Mouse (Mus musculus): Measurements from ENCODE around the gene Ppp1r13b. TPM values are rescaled to one million over a fixed set of nuclear protein-coding genes. Genes with fewer than 3 reads are reported as not detected.

Gene Ppp1r13b
- polyA plus RNA-seq, 1 experiment from 2014 or later: 37.9 TPM

DNA sequence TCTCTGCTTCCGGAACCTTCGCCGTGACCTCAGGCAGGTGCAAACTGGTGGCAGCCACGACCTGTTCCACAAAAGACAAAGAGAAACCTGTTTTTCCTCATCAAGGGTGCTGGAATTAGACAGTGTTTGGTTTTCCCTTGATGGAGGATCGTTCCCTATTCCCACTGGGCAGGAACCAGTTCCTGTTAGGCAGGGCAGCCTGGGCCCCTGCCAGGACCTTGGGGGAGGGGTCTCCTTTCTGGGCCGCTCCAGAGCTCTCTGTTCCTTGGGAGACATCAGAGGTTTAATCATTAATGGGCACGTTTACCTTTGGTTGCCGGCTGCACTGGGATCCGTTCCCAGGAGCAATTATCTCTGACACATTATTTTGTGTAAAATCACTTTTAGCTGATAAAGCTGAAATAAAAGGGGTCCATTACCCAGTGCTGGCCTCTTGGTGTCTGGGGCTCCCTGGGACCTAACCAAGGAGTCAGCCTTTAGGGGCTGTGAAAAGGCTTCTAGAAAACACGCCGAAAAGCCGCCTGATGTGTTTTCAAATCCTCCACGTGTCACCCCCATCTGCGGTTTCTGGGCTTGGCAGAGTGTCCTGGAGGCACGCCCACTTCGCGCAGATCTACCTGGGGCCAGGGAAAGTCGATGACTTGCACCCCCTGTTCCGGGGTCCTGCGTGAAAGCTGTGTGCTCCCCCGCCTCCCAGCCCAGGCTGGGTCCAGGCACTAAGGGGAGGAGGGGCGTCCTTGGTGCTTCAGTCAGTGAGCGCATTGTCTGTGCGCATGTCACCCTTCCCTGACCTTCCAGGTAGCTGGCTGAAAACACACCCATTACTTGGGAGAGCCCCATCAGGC is 29.0 kb upstream of the Ppp1r13b start:
- H3K4me3 ChIP-seq: no peak overlapping the region
- no peaks in the 10 kb centered on the region for H3K27me3 ChIP-seq
- no peaks in the 10 kb centered on the region for H3K9me3 ChIP-seq
- H3K36me3 ChIP-seq: no peaks in the 10 kb centered on the region
- ATAC-seq (ENCODE audit: low FRiP score, low read depth): no peak
- H3K4me1 ChIP-seq (replicated peaks): peaks cover 9% of the 10 kb centered on the region; the same call in 1 of the 2 replicates
- 39% methylated on average over 24 of the region's 24 CpGs for WGBS
- no peak overlapping the region for H3K27ac ChIP-seq (replicated peaks)
- H3K9ac ChIP-seq: no peak overlapping the region
- peak overlapping the region; percentile 13; the same call in 1 of the 2 replicates for H3K4me2 ChIP-seq

DNA sequence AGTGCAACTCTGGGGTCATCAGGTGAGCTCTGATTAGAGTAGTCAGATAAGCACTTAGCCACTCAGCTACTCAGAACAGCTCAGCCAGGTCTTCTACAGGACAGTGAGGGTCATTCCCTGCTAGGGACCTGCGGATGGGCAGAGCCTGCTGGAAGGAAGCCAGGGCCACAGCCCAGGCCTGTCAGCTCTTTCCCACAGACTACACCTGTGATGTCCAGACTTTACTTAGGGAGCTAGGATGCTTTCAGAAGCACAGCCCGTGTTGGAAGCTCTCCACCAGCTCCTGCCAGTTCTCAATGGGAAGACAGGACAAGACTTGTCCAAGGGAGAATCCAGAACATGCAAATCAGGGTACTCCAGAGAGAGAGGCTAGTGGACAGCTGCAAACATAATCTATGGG is 26.1 kb upstream of the Ppp1r13b start:
- WGBS: 74% methylated on average over 2 of the region's 2 CpGs
- no peaks in the 10 kb centered on the region for H3K27me3 ChIP-seq

DNA sequence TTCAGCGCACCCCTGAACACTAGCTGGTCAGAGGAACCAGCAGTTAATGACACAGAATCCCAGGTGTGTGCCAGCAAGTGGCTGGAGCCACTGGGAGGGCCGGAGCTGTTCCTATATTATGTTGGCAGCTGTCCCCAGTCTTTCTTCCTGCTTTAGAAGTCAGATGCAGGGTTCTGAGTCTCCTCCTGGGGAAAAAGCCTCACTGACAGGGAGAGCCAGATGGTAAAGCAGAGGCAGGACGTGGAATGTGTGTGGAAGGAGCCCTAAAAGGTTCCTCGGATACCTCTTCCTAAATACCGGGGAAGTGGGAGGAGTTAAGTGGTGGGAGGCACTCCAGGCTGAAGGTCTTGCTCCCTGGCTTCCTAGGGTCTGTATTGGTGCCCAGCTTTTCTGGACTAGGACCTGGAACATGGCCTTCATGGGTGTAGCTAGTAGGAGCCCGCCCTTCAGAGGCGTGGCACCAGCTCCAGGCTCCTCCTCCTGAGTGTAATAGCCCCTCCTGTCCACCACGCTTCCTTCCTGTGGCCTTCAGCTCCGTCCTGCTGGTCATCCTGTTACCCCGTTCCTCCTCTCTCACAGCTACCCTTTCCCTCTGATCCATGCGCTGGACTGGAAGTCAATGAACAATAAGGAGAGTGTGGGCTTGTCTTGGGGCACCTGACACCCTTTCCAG is 25.3 kb upstream of the Ppp1r13b start:
- WGBS: 66% methylated on average over 11 of the region's 11 CpGs
- no peaks in the 10 kb centered on the region for H3K9me3 ChIP-seq
- H3K4me2 ChIP-seq: no peak overlapping the region
- no peaks in the 10 kb centered on the region for H3K36me3 ChIP-seq
- no peak for ATAC-seq (ENCODE audit: low FRiP score, low read depth)
- no peak overlapping the region for H3K4me3 ChIP-seq
- H3K4me1 ChIP-seq (replicated peaks): peaks cover 9% of the 10 kb centered on the region; the same call in 1 of the 2 replicates
- H3K27me3 ChIP-seq: no peaks in the 10 kb centered on the region
- no peak overlapping the region for H3K27ac ChIP-seq (replicated peaks)
- no peak overlapping the region for H3K9ac ChIP-seq

More for the DNA sequence above, 26.1 kb upstream of the Ppp1r13b start:
- Histone ChIP-seq H3K4me3 (no peak overlapping the region), H3K9ac (no peak overlapping the region), H3K36me3 (no peaks in the 10 kb centered on the region), H3K27ac (replicated peaks) (no peak overlapping the region), H3K9me3 (no peaks in the 10 kb centered on the region), H3K4me2 (no peak overlapping the region), H3K4me1 (replicated peaks) (peaks cover 9% of the 10 kb centered on the region; the same call in 1 of the 2 replicates)
- no peak for ATAC-seq (ENCODE audit: low FRiP score, low read depth)

DNA sequence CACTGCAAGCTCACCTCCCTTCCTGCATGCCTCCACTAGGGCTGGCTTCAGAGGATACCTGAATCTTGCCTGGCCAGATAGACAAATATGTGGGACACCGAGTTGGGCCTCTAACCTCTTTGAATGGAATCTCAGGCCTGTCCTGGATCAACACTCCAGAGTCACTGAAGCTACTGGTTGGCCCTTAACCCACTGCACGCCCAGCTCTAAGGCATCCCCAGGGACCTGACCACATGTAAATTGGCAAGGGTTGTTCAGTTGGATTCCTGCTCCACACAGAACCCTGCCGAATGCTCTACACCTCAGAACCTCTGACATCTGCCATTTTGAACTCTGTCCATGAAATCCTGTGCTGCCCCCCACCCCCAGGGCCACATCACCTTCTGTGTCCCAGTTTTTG is 24.6 kb upstream of the Ppp1r13b start:
- no peaks in the 10 kb centered on the region for H3K36me3 ChIP-seq

DNA sequence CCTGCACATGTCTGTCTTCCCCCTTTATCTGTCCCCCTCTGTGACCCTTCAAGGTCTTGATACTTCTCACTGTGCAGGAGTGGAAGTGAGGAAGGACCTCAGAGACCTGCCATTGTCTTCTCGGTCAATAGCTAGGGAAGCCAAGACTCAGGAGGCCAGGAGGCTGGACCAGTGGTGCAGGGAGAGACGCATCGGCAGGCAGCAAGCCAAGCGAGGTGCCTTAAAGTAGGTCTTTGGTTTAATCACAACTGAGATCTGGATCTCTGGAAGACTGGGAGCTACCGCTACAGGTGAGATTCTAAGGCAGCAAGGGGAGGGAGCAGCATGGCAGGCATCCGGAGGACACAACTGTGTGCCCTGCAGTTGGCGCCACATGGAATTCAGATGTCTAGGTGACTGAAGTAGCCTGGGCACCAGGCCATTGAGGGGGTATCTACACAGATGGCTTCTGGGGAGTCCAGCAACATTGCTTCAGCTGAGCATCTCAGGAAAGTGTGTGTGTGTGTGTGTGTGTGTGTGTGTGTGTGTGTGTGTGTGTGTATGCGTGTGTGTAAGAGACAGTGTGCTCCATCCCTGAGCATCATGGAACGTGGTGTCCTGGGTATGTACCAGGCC is 23.6 kb upstream of the Ppp1r13b start:
- no peak for ATAC-seq (ENCODE audit: low FRiP score, low read depth)
- no peak overlapping the region for H3K9ac ChIP-seq
- H3K36me3 ChIP-seq: no peaks in the 10 kb centered on the region
- H3K4me2 ChIP-seq: no peak overlapping the region
- no peak overlapping the region for H3K27ac ChIP-seq (replicated peaks)
- H3K4me3 ChIP-seq: no peak overlapping the region
- WGBS: 87% methylated on average over 9 of the region's 9 CpGs
- 0 out of 2 replicates have a peak, but pooled peaks cover 2% of the 10 kb centered on the region for H3K4me1 ChIP-seq (replicated peaks)
- no peaks in the 10 kb centered on the region for H3K9me3 ChIP-seq
- no peaks in the 10 kb centered on the region for H3K27me3 ChIP-seq

More for the DNA sequence above, 24.6 kb upstream of the Ppp1r13b start:
- ATAC-seq (ENCODE audit: low FRiP score, low read depth): no peak
- Histone ChIP-seq H3K27ac (replicated peaks) (no peak overlapping the region), H3K4me1 (replicated peaks) (peaks cover 9% of the 10 kb centered on the region; the same call in 1 of the 2 replicates), H3K9ac (no peak overlapping the region), H3K4me2 (no peak overlapping the region), H3K27me3 (no peaks in the 10 kb centered on the region), H3K4me3 (no peak overlapping the region), H3K9me3 (no peaks in the 10 kb centered on the region)
- 80% methylated on average over 3 of the region's 3 CpGs for WGBS

DNA sequence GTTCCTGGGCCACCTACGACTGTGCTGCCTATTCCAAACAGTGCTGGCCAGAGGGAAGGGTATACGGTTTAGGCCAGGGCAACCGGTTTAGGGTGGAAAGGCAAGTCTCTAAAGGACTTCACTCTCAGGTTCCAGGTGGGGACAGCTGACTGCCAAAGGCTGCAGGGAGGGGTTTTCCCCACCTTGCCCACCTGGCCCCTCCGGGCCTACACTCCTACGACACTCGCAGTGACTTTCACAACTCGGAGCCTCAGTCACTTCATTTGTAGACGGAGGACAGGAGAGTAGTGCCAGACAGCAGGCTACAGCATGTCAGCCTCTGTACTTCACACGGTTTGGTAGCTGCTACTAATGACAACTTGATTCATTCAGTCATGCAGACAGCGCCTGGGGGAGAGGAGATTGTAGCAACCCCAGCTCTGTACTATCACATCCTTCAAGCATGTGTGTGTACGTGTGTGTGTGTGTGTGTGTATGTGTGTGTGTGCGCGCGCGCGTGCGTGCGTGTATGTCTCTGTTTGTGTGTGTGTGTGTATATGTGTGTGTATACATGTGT is 20.6 kb upstream of the Ppp1r13b start:
- no peak overlapping the region for H3K4me2 ChIP-seq
- ATAC-seq (ENCODE audit: low FRiP score, low read depth): no peak
- H3K27ac ChIP-seq (replicated peaks): no peak overlapping the region
- 0 out of 2 replicates have a peak, but pooled peaks cover 2% of the 10 kb centered on the region for H3K4me1 ChIP-seq (replicated peaks)
- H3K9ac ChIP-seq: no peak overlapping the region
- no peaks in the 10 kb centered on the region for H3K9me3 ChIP-seq
- 86% methylated on average over 18 of the region's 18 CpGs for WGBS
- no peak overlapping the region for H3K4me3 ChIP-seq
- no peaks in the 10 kb centered on the region for H3K27me3 ChIP-seq
- no peaks in the 10 kb centered on the region for H3K36me3 ChIP-seq

DNA sequence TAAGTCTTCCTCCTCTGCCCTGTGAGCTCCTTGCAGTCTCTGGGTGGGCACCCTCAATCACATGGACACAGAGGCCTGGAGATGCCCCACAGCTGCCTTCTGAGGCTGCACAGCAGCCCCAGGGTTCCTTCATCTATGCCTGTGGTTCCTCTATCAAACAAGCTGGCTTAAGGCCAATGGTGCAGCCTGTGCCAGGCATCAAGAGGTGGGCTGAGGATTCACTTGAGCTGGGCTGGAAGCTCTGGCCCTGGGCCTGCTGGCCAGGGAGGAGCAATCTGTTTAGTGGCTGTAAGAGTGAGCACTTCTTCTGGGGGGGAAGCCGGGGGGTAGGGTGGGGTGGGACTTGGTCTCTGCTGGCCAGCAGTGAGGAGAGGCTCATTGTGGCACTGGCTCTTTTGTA is 19.4 kb upstream of the Ppp1r13b start:
- no peak overlapping the region for H3K9ac ChIP-seq
- no peaks in the 10 kb centered on the region for H3K36me3 ChIP-seq
- H3K9me3 ChIP-seq: no peaks in the 10 kb centered on the region
- 69% methylated on average over 1 of the region's 1 CpGs for WGBS
- H3K4me3 ChIP-seq: no peak overlapping the region
- ATAC-seq (ENCODE audit: low FRiP score, low read depth): no peak
- H3K4me2 ChIP-seq: no peak overlapping the region
- no peak overlapping the region for H3K27ac ChIP-seq (replicated peaks)
- no peaks in the 10 kb centered on the region for H3K27me3 ChIP-seq
- H3K4me1 ChIP-seq (replicated peaks): 0 out of 2 replicates have a peak, but pooled peaks cover 2% of the 10 kb centered on the region

DNA sequence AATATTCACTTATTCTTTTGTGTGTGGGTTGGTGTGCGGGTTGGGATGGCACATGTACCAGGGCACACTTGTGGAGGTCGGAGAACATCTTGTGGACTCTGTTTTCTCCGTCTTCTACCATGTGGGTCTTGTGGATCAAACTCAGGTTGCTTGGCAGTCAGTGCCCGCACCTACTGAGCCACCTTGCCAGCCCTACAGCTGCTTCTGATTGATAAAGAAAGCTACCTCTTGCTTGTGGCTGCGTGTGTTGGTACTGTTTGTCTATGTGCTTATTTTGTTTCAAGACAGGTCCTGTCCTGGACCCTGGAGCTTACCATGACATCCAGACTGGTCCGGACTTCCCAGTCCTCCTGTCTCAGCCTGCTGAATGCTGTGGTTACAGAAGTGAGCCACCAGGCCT is 15.2 kb upstream of the Ppp1r13b start:
- Histone ChIP-seq H3K9ac (no peak overlapping the region), H3K4me3 (no peak overlapping the region), H3K27ac (replicated peaks) (no peak overlapping the region), H3K27me3 (no peaks in the 10 kb centered on the region), H3K4me1 (replicated peaks) (0 out of 2 replicates have a peak, but pooled peaks cover 2% of the 10 kb centered on the region), H3K9me3 (no peaks in the 10 kb centered on the region), H3K4me2 (no peak overlapping the region), H3K36me3 (no peaks in the 10 kb centered on the region)
- 89% methylated on average over 6 of the region's 6 CpGs for WGBS
- no peak for ATAC-seq (ENCODE audit: low FRiP score, low read depth)

DNA sequence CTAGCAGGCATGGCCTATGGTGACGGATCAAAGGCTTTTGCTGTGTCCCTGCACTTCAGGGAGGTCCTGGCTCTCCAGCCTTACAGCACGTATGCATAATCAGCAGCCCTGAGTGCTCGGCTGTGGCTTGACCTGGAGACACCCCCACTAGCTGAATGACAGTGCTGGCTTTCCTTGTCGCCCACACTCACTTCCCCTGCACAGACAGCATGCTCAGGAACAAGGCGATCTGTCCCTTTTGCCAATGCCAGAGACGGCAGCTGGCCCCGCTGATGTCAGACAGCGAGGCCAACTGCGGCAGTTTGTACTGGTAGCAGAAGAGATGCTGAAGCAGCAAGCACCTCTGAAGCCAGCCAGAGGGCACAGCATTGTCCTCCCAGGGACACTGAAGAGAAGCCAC is 12.1 kb upstream of the Ppp1r13b start:
- no peak for ATAC-seq (ENCODE audit: low FRiP score, low read depth)
- H3K4me2 ChIP-seq: no peak overlapping the region
- 37% methylated on average over 9 of the region's 9 CpGs for WGBS
- H3K36me3 ChIP-seq: no peaks in the 10 kb centered on the region
- peaks cover 6% of the 10 kb centered on the region for H3K4me1 ChIP-seq (replicated peaks)
- H3K9ac ChIP-seq: no peak overlapping the region
- no peaks in the 10 kb centered on the region for H3K9me3 ChIP-seq
- H3K27me3 ChIP-seq: no peaks in the 10 kb centered on the region
- H3K4me3 ChIP-seq: no peak overlapping the region
- H3K27ac ChIP-seq (replicated peaks): 0 out of 2 replicates have a peak overlapping the region, but pooled peaks have one; percentile 10

DNA sequence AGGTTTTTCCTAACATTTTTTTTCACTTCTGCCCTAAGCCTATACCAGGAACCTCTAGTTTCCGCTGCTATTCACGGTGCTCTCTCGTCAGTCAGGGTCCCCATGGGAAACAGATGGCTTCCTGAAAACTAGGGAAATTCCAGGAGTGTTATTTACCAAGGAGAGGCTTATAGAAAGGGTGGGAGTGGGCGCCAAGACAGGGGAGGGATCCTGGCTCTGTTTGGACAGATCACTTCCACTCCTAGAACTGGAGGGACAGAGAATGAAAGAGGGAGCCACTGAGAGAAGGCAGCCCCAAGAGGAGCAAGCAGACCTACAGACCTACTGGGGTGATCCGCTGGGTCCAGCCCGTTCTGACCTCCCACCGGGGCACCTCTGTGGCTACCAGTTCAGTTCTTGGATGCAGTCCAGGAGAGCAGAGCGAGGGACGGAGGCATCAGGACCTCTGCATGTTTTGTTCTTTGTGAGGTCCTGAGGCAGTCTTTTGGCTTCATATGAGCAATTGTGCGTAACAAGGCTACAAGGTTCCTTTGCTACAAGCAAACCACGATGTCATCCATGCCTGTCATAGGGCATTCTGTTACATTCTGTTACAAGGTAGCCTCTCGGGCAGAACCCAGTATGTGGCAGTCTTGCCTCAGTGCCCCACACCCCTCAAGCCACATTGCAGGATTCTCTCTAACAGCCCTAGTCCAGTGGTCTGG is 8.8 kb upstream of the Ppp1r13b start:
- Histone ChIP-seq H3K36me3 (no peaks in the 10 kb centered on the region), H3K27ac (replicated peaks) (peak overlapping the region; percentile 61), H3K4me1 (replicated peaks) (peaks cover 6% of the 10 kb centered on the region), H3K4me2 (no peak overlapping the region), H3K27me3 (no peaks in the 10 kb centered on the region), H3K4me3 (no peak overlapping the region), H3K9me3 (no peaks in the 10 kb centered on the region), H3K9ac (no peak overlapping the region)
- WGBS: 52% methylated on average over 12 of the region's 12 CpGs
- no peak for ATAC-seq (ENCODE audit: low FRiP score, low read depth)

DNA sequence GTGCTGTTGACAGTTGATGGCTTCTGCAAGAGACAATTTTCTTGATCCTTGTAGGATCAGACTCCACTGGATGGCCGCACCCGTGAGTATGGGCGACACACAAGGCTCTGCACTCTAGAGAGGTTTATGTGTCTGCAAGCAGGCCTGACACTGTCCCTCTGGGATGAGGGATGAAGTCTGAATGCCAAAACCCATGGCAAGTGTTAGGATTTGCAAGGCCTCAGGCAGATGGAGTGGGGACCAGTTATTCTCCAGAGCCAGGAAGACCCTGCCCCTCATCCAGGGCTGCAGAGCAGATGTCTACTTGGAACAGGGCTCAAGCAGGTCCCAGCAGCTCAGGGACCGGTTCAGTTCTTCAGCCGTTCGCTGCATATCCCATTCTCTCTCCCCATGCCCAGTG is 7.9 kb upstream of the Ppp1r13b start:
- Histone ChIP-seq H3K27me3 (no peaks in the 10 kb centered on the region), H3K4me3 (no peak overlapping the region), H3K4me2 (no peak overlapping the region), H3K36me3 (no peaks in the 10 kb centered on the region), H3K9ac (no peak overlapping the region), H3K27ac (replicated peaks) (no peak overlapping the region), H3K4me1 (replicated peaks) (peaks cover 6% of the 10 kb centered on the region), H3K9me3 (no peaks in the 10 kb centered on the region)
- 92% methylated on average over 6 of the region's 6 CpGs for WGBS
- no peak for ATAC-seq (ENCODE audit: low FRiP score, low read depth)
